Mouse (Mus musculus): ENCODE data around the gene Ankef1. TPM values are rescaled to one million over a fixed set of nuclear protein-coding genes. Genes with fewer than 3 reads are reported as not detected.

The Ankef1 gene
- total and polyA plus RNA-seq, 3 experiments: not detected

- H3K4me3 ChIP-seq (ENCODE audit: control insufficient read depth in 1 of 2, insufficient read depth in 1 of 2, low read depth in 2 of 2, low read length in 2 of 2): no peak overlapping the region
- no peak overlapping the region for H3K27ac ChIP-seq (ENCODE audit: control insufficient read depth, low read depth, low read length)
- H3K9ac ChIP-seq (ENCODE audit: control insufficient read depth, low read depth, low read length, poor library complexity, severe bottlenecking): no peak overlapping the region
- DNase-seq (ENCODE audit: low read depth, low spot score): no peak
- no peaks in the 10 kb centered on the region for H3K27me3 ChIP-seq (ENCODE audit: control insufficient read depth in 1 of 2, insufficient read depth in 2 of 2, low read length in 2 of 2)
- H3K4me1 ChIP-seq (ENCODE audit: control insufficient read depth in 1 of 2, insufficient read depth in 2 of 2, low read length in 2 of 2): no peaks in the 10 kb centered on the region
- H3K79me2 ChIP-seq (ENCODE audit: control insufficient read depth, insufficient read depth, low read length, poor library complexity): no peaks in the 10 kb centered on the region
- no peaks in the 10 kb centered on the region for H3K9me3 ChIP-seq (replicated peaks; ENCODE audit: insufficient read depth, low read length)
- no peaks in the 10 kb centered on the region for H3K36me3 ChIP-seq (ENCODE audit: control insufficient read depth in 1 of 2, insufficient read depth in 2 of 2, low read length in 2 of 2)
- TF ChIP-seq TCF12 (IDR thresholded peaks at IDR 0.05; ENCODE audit: low read depth, low read length) (no peak), MYC (IDR thresholded peaks at IDR 0.05; ENCODE audit: low read depth, low read length) (no peak), CHD2 (IDR thresholded peaks at IDR 0.05; ENCODE audit: low read length) (no peak), POLR2AphosphoS5 (IDR thresholded peaks at IDR 0.05; ENCODE audit: borderline replicate concordance, low read depth, low read length) (no peak), NELFE (IDR thresholded peaks at IDR 0.05; ENCODE audit: low read depth, low read length) (no peak), HCFC1 (IDR thresholded peaks at IDR 0.05; ENCODE audit: low read depth, low read length) (no peak), ETS1 (IDR thresholded peaks at IDR 0.05; ENCODE audit: low read depth, low read length) (no peak)
These were observed 44.8 kb upstream of the Ankef1 start for GRCm38 (mm10) chr2:136456875-136457274.

GRCm38 (mm10) chr2:136477656-136478055 lies 24.1 kb upstream of the Ankef1 start:
- H3K9ac ChIP-seq (ENCODE audit: control insufficient read depth, low read depth, low read length, poor library complexity, severe bottlenecking): no peak overlapping the region
- DNase-seq (ENCODE audit: low read depth, low spot score): no peak
- no peak overlapping the region for H3K27ac ChIP-seq (ENCODE audit: control insufficient read depth, low read depth, low read length)
- no peaks in the 10 kb centered on the region for H3K9me3 ChIP-seq (replicated peaks; ENCODE audit: insufficient read depth, low read length)
- no peak overlapping the region for H3K4me3 ChIP-seq (ENCODE audit: control insufficient read depth in 1 of 2, insufficient read depth in 1 of 2, low read depth in 2 of 2, low read length in 2 of 2)
- no peaks in the 10 kb centered on the region for H3K36me3 ChIP-seq (ENCODE audit: control insufficient read depth in 1 of 2, insufficient read depth in 2 of 2, low read length in 2 of 2)
- H3K79me2 ChIP-seq (ENCODE audit: control insufficient read depth, insufficient read depth, low read length, poor library complexity): no peaks in the 10 kb centered on the region
- no peaks in the 10 kb centered on the region for H3K4me1 ChIP-seq (ENCODE audit: control insufficient read depth in 1 of 2, insufficient read depth in 2 of 2, low read length in 2 of 2)
- TF ChIP-seq ETS1 (IDR thresholded peaks at IDR 0.05; ENCODE audit: low read depth, low read length): no peak
- TF ChIP-seq SMC3 (IDR thresholded peaks at IDR 0.05; ENCODE audit: low read depth, low read length): no peak
- no peak for TF ChIP-seq MEF2A (IDR thresholded peaks at IDR 0.05; ENCODE audit: extremely low read depth, insufficient replicate concordance, low read depth, low read length, poor library complexity, severe bottlenecking)
- TF ChIP-seq MYC (IDR thresholded peaks at IDR 0.05; ENCODE audit: low read depth, low read length): no peak
- TF ChIP-seq MAZ (IDR thresholded peaks at IDR 0.05; ENCODE audit: low read depth, low read length): no peak
- TF ChIP-seq SIN3A (IDR thresholded peaks at IDR 0.05; ENCODE audit: low read length): no peak
- H3K27me3 ChIP-seq (ENCODE audit: control insufficient read depth in 1 of 2, insufficient read depth in 2 of 2, low read length in 2 of 2): no peaks in the 10 kb centered on the region

- no peak overlapping the region for H3K27ac ChIP-seq (ENCODE audit: control insufficient read depth, low read depth, low read length)
- TF ChIP-seq E2F4 (IDR thresholded peaks at IDR 0.05; ENCODE audit: borderline replicate concordance, low read depth, low read length): no peak
- TF ChIP-seq RAD21 (IDR thresholded peaks at IDR 0.05; ENCODE audit: low read depth, low read length): no peak
- no peak for TF ChIP-seq EP300 (IDR thresholded peaks at IDR 0.05; ENCODE audit: low read depth in 1 of 2, low read length in 2 of 2)
- no peak for TF ChIP-seq ZKSCAN1 (IDR thresholded peaks at IDR 0.05; ENCODE audit: low read depth, low read length)
- no peak for TF ChIP-seq SMC3 (IDR thresholded peaks at IDR 0.05; ENCODE audit: low read depth, low read length)
- no peak for TF ChIP-seq JUND (IDR thresholded peaks at IDR 0.05; ENCODE audit: low read depth, low read length)
- TF ChIP-seq POLR2AphosphoS5 (IDR thresholded peaks at IDR 0.05; ENCODE audit: borderline replicate concordance, low read depth, low read length): no peak
- no peak for TF ChIP-seq NRF1 (IDR thresholded peaks at IDR 0.05; ENCODE audit: insufficient read depth, low read depth, low read length, poor library complexity, severe bottlenecking)
- no peak for TF ChIP-seq TCF12 (IDR thresholded peaks at IDR 0.05; ENCODE audit: low read depth, low read length)
- no peak for TF ChIP-seq BHLHE40 (IDR thresholded peaks at IDR 0.05; ENCODE audit: borderline replicate concordance, low read depth, low read length)
- no peak for TF ChIP-seq MXI1 (IDR thresholded peaks at IDR 0.05; ENCODE audit: low read depth, low read length)
- no peak for TF ChIP-seq MEF2A (IDR thresholded peaks at IDR 0.05; ENCODE audit: extremely low read depth, insufficient replicate concordance, low read depth, low read length, poor library complexity, severe bottlenecking)
- TF ChIP-seq ZNF384 (IDR thresholded peaks at IDR 0.05; ENCODE audit: low read depth, low read length): no peak
- no peak for TF ChIP-seq POLR2A (IDR thresholded peaks at IDR 0.05; ENCODE audit: control insufficient read depth in 1 of 2, insufficient read depth in 1 of 2, low read depth in 1 of 2, low read length in 2 of 2, poor library complexity in 1 of 2)
- TF ChIP-seq ZMIZ1 (IDR thresholded peaks at IDR 0.05; ENCODE audit: low read depth, low read length): no peak
- TF ChIP-seq GABPA (IDR thresholded peaks at IDR 0.05; ENCODE audit: low read depth, low read length): no peak
- TF ChIP-seq GATA1 (IDR thresholded peaks at IDR 0.05; ENCODE audit: low read depth, low read length): no peak
- no peak for TF ChIP-seq USF1 (IDR thresholded peaks at IDR 0.05; ENCODE audit: low read depth, low read length)
- no peak for DNase-seq (ENCODE audit: low read depth, low spot score)
- H3K79me2 ChIP-seq (ENCODE audit: control insufficient read depth, insufficient read depth, low read length, poor library complexity): no peaks in the 10 kb centered on the region
- no peak overlapping the region for H3K4me3 ChIP-seq (ENCODE audit: control insufficient read depth in 1 of 2, insufficient read depth in 1 of 2, low read depth in 2 of 2, low read length in 2 of 2)
- H3K4me1 ChIP-seq (ENCODE audit: control insufficient read depth in 1 of 2, insufficient read depth in 2 of 2, low read length in 2 of 2): 0 out of 4 replicates have a peak, but pooled peaks cover 0 to 3% of the 10 kb centered on the region in 2 experiments
- H3K9me3 ChIP-seq (replicated peaks; ENCODE audit: insufficient read depth, low read length): no peaks in the 10 kb centered on the region
- no peak overlapping the region for H3K9ac ChIP-seq (ENCODE audit: control insufficient read depth, low read depth, low read length, poor library complexity, severe bottlenecking)
- H3K27me3 ChIP-seq (ENCODE audit: control insufficient read depth in 1 of 2, insufficient read depth in 2 of 2, low read length in 2 of 2): no peaks in the 10 kb centered on the region
- H3K36me3 ChIP-seq (ENCODE audit: control insufficient read depth in 1 of 2, insufficient read depth in 2 of 2, low read length in 2 of 2): peaks cover 0 to 2% of the 10 kb centered on the region in 2 experiments; a peak in 1 of 4 replicates
These were observed 19.4 kb upstream of the Ankef1 start for GRCm38 (mm10) chr2:136482269-136482668.
